Mouse (Mus musculus): Measurements from ENCODE around the gene Iqsec1. TPM values are rescaled to one million over a fixed set of nuclear protein-coding genes. Genes with fewer than 3 reads are reported as not detected.

Gene Iqsec1
- polyA plus RNA-seq, 1 experiment from 2014 or later: 4.2 TPM

- no peaks in the 10 kb centered on the region for H3K9me3 ChIP-seq (ENCODE audit: low read length)
- no peak overlapping the region for H3K4me3 ChIP-seq (ENCODE audit: low read depth, low read length)
- TF ChIP-seq CTCF (IDR thresholded peaks at IDR 0.05; ENCODE audit: low read depth) (no peak), EP300 (IDR thresholded peaks at IDR 0.05; ENCODE audit: low read depth) (no peak)
- no peak overlapping the region for H3K9ac ChIP-seq (replicated peaks)
- no peaks in the 10 kb centered on the region for H3K27me3 ChIP-seq (ENCODE audit: insufficient read depth, low read length)
- no peak for DNase-seq
- no peak for ATAC-seq
- no peak overlapping the region for H3K27ac ChIP-seq (ENCODE audit: low read depth)
- H3K4me2 ChIP-seq (ENCODE audit: low read depth, low read length): no peak overlapping the region
- no peaks in the 10 kb centered on the region for H3K4me1 ChIP-seq (ENCODE audit: insufficient read depth)
- no peaks in the 10 kb centered on the region for H3K36me3 ChIP-seq (replicated peaks; ENCODE audit: insufficient read depth, low read length)
- WGBS (ENCODE audit: insufficient replicate concordance): 64% methylated on average over 4 of the region's 4 CpGs
Measured at GRCm38 (mm10) chr6:90924379-90924778, 64.1 kb downstream of the Iqsec1 start.

GRCm38 (mm10) chr6:90921259-90921946 lies 67.1 kb downstream of the Iqsec1 start:
- Histone ChIP-seq H3K4me3 (ENCODE audit: low read depth, low read length) (no peak overlapping the region), H3K4me1 (ENCODE audit: insufficient read depth) (no peaks in the 10 kb centered on the region), H3K9ac (replicated peaks) (no peak overlapping the region), H3K4me2 (ENCODE audit: low read depth, low read length) (no peak overlapping the region), H3K27ac (ENCODE audit: low read depth) (no peak overlapping the region), H3K9me3 (ENCODE audit: low read length) (no peaks in the 10 kb centered on the region), H3K36me3 (replicated peaks; ENCODE audit: insufficient read depth, low read length) (no peaks in the 10 kb centered on the region), H3K27me3 (ENCODE audit: insufficient read depth, low read length) (no peaks in the 10 kb centered on the region)
- TF ChIP-seq EP300 (IDR thresholded peaks at IDR 0.05; ENCODE audit: low read depth) (no peak), CTCF (IDR thresholded peaks at IDR 0.05; ENCODE audit: low read depth) (no peak)
- WGBS (ENCODE audit: insufficient replicate concordance): 65% methylated on average over 9 of the region's 9 CpGs
- ATAC-seq (no peak), DNase-seq (no peak)

DNA sequence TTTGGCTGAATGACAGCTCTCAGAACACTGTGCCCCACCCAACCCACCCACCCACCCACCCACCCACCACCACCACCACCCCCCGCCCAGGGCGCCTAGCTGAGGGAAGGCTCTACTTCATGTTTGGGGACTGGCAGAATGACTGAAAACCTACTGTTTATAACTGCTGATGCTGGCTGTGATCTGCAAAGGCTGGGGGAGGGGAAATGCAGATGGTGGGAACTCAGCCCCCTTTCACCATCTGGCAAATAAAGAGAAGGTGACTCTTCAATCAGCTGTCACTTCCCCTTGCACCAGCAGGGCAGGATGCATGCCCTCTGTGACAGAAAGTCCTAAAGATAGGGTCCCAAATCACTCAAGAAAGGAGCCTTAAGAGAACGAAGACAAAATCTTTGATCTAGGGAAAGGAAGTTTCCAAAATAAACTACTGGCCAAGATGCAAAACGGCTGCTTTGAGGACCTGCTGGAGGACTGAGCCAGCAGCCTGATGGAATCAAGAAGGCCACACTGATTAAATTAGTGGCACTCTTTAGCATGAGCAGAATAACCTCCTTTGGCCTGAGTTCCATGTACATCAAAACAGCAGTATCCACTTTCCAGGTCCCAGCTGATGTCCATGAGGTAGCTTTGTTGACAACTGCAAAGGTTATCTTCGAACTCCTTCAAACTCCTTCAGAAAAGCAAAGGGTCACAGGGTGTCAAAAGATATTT lies 67.8 kb downstream of the Iqsec1 start:
- no peak for DNase-seq
- Histone ChIP-seq H3K4me1 (ENCODE audit: insufficient read depth) (no peaks in the 10 kb centered on the region), H3K9me3 (ENCODE audit: low read length) (no peaks in the 10 kb centered on the region), H3K36me3 (replicated peaks; ENCODE audit: insufficient read depth, low read length) (no peaks in the 10 kb centered on the region), H3K27ac (ENCODE audit: low read depth) (no peak overlapping the region), H3K4me2 (ENCODE audit: low read depth, low read length) (no peak overlapping the region), H3K9ac (replicated peaks) (no peak overlapping the region), H3K4me3 (ENCODE audit: low read depth, low read length) (no peak overlapping the region), H3K27me3 (ENCODE audit: insufficient read depth, low read length) (no peaks in the 10 kb centered on the region)
- 49% methylated on average over 5 of the region's 5 CpGs for WGBS (ENCODE audit: insufficient replicate concordance)
- ATAC-seq: no peak
- TF ChIP-seq EP300 (IDR thresholded peaks at IDR 0.05; ENCODE audit: low read depth): no peak
- TF ChIP-seq CTCF (IDR thresholded peaks at IDR 0.05; ENCODE audit: low read depth): no peak

- H3K27ac ChIP-seq (ENCODE audit: low read depth): no peak overlapping the region
- WGBS (ENCODE audit: insufficient replicate concordance): 47% methylated on average over 4 of the region's 4 CpGs
- ATAC-seq: no peak
- H3K4me3 ChIP-seq (ENCODE audit: low read depth, low read length): no peak overlapping the region
- H3K27me3 ChIP-seq (ENCODE audit: insufficient read depth, low read length): no peaks in the 10 kb centered on the region
- TF ChIP-seq CTCF (IDR thresholded peaks at IDR 0.05; ENCODE audit: low read depth) (no peak), EP300 (IDR thresholded peaks at IDR 0.05; ENCODE audit: low read depth) (no peak)
- no peak overlapping the region for H3K4me2 ChIP-seq (ENCODE audit: low read depth, low read length)
- no peak overlapping the region for H3K9ac ChIP-seq (replicated peaks)
- no peaks in the 10 kb centered on the region for H3K36me3 ChIP-seq (replicated peaks; ENCODE audit: insufficient read depth, low read length)
- H3K4me1 ChIP-seq (ENCODE audit: insufficient read depth): no peaks in the 10 kb centered on the region
- no peak for DNase-seq
- H3K9me3 ChIP-seq (ENCODE audit: low read length): no peaks in the 10 kb centered on the region
Measured at GRCm38 (mm10) chr6:90919636-90920420, 68.7 kb downstream of the Iqsec1 start.

DNA sequence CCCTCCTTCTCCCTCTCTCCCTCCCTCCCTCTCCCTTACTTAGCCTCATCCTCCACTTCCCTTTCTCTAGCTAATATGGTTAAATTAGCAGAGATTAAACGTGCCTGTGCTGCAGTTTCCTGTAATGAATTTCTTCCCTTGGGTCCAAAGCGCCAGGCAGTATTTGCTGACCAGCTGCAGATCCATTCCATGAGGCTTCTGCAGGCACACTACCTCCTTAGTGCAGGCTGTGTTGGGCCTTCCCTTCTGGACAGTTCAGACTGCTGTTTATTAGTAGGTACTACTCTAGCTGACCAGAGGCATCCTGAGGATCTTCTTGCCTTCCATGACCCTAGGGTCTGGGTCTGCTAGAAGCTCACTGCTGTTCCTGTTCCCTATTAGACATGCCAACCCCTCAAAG lies 72.9 kb downstream of the Iqsec1 start:
- DNase-seq (no peak), ATAC-seq (no peak)
- TF ChIP-seq EP300 (IDR thresholded peaks at IDR 0.05; ENCODE audit: low read depth) (no peak), CTCF (IDR thresholded peaks at IDR 0.05; ENCODE audit: low read depth) (no peak)
- no peak overlapping the region for H3K4me2 ChIP-seq (ENCODE audit: low read depth, low read length)
- no peak overlapping the region for H3K4me3 ChIP-seq (ENCODE audit: low read depth, low read length)
- no peaks in the 10 kb centered on the region for H3K4me1 ChIP-seq (ENCODE audit: insufficient read depth)
- no peak overlapping the region for H3K9ac ChIP-seq (replicated peaks)
- no peaks in the 10 kb centered on the region for H3K36me3 ChIP-seq (replicated peaks; ENCODE audit: insufficient read depth, low read length)
- H3K9me3 ChIP-seq (ENCODE audit: low read length): no peaks in the 10 kb centered on the region
- H3K27ac ChIP-seq (ENCODE audit: low read depth): no peak overlapping the region
- WGBS (ENCODE audit: insufficient replicate concordance): 43% methylated on average over 2 of the region's 2 CpGs
- H3K27me3 ChIP-seq (ENCODE audit: insufficient read depth, low read length): no peaks in the 10 kb centered on the region

DNA sequence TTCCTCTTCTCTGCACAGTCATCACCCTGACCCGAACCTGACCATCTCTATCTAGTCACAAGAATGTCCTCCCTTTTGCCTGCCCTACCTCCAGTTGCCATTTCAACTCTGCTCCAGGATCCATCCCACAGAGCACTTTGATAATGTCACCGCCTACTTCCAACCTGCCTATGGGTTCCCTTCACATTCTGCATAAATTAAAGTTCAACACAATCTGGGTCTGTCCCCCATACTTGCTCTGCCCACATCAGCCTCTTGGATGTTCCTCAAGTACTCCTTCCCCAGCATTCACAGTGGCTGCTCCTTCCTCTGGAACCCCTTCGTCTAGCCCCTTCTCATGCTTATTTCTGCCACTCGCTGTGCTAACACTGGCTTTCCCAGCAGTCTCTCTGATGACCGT lies 74.7 kb downstream of the Iqsec1 start:
- no peak for DNase-seq
- no peaks in the 10 kb centered on the region for H3K27me3 ChIP-seq (ENCODE audit: insufficient read depth, low read length)
- no peak overlapping the region for H3K4me2 ChIP-seq (ENCODE audit: low read depth, low read length)
- H3K36me3 ChIP-seq (replicated peaks; ENCODE audit: insufficient read depth, low read length): no peaks in the 10 kb centered on the region
- no peak overlapping the region for H3K9ac ChIP-seq (replicated peaks)
- H3K9me3 ChIP-seq (ENCODE audit: low read length): no peaks in the 10 kb centered on the region
- no peak overlapping the region for H3K27ac ChIP-seq (ENCODE audit: low read depth)
- no peaks in the 10 kb centered on the region for H3K4me1 ChIP-seq (ENCODE audit: insufficient read depth)
- TF ChIP-seq EP300 (IDR thresholded peaks at IDR 0.05; ENCODE audit: low read depth): no peak
- no peak for TF ChIP-seq CTCF (IDR thresholded peaks at IDR 0.05; ENCODE audit: low read depth)
- WGBS (ENCODE audit: insufficient replicate concordance): 74% methylated on average over 5 of the region's 5 CpGs
- ATAC-seq: no peak
- H3K4me3 ChIP-seq (ENCODE audit: low read depth, low read length): no peak overlapping the region
